Mouse (Mus musculus) WW6 (cell line): ENCODE results near the gene Rgs12.

ENCODE experiments used
- DNase-seq: peaks from one replicate; pipeline ENCODE4 v3.0.0-alpha.2; 2013; ENCODE audit warnings: low read depth, low spot score

Rgs12 gene

GRCm38 (mm10) chr5:34931516-34932457 lies 17.5 kb upstream of the Rgs12 start:
- no peak for DNase-seq

GRCm38 (mm10) chr5:34932458-34932806 lies 16.8 kb upstream of the Rgs12 start:
- no peak for DNase-seq

GRCm38 (mm10) chr5:34933461-34933860 lies 15.8 kb upstream of the Rgs12 start:
- DNase-seq: no peak

GRCm38 (mm10) chr5:34941710-34942470 lies 7.4 kb upstream of the Rgs12 start:
- DNase-seq: no peak

GRCm38 (mm10) chr5:34943428-34943827 lies 5.8 kb upstream of the Rgs12 start:
- no peak for DNase-seq

GRCm38 (mm10) chr5:34949769-34950211 lies 545 bp downstream of the Rgs12 start:
- DNase-seq: no peak

GRCm38 (mm10) chr5:34950486-34951160 lies 1.4 kb downstream of the Rgs12 start:
- no peak for DNase-seq

GRCm38 (mm10) chr5:34951161-34951834 lies 2.1 kb downstream of the Rgs12 start:
- DNase-seq: no peak

GRCm38 (mm10) chr5:34954508-34954907 lies 5.3 kb downstream of the Rgs12 start:
- no peak for DNase-seq

GRCm38 (mm10) chr5:34955630-34956029 lies 6.4 kb downstream of the Rgs12 start:
- DNase-seq: no peak

- DNase-seq: no peak
Measured at GRCm38 (mm10) chr5:34956151-34956550, 6.9 kb downstream of the Rgs12 start.

GRCm38 (mm10) chr5:34957015-34957414 lies 7.8 kb downstream of the Rgs12 start:
- no peak for DNase-seq

- DNase-seq: no peak
Measured at GRCm38 (mm10) chr5:34960021-34960420, 10.8 kb downstream of the Rgs12 start.

- DNase-seq: no peak
Measured at GRCm38 (mm10) chr5:34965531-34965930, 16.3 kb downstream of the Rgs12 start.

- DNase-seq: no peak
Measured at GRCm38 (mm10) chr5:34968386-34968785, 19.1 kb downstream of the Rgs12 start.

GRCm38 (mm10) chr5:34972471-34972870 lies 23.2 kb downstream of the Rgs12 start:
- no peak for DNase-seq

- DNase-seq: no peak
Measured at GRCm38 (mm10) chr5:34973560-34974317, 24.5 kb downstream of the Rgs12 start.

- no peak for DNase-seq
Measured at GRCm38 (mm10) chr5:34974773-34975443, 25.7 kb downstream of the Rgs12 start.

GRCm38 (mm10) chr5:34976540-34977292 lies 27.5 kb downstream of the Rgs12 start:
- DNase-seq: no peak
